Mouse (Mus musculus): Measurements from ENCODE around the gene Ubxn11. TPM values are rescaled to one million over a fixed set of nuclear protein-coding genes. Genes with fewer than 3 reads are reported as not detected.
"Not testable (repeated sequence)": the region's sequence is repeated elsewhere in the genome, so short reads cannot be mapped to it uniquely, and the experiment has no call there.

Gene Ubxn11
- polyA plus RNA-seq, 1 experiment, result 28.8 TPM

DNA sequence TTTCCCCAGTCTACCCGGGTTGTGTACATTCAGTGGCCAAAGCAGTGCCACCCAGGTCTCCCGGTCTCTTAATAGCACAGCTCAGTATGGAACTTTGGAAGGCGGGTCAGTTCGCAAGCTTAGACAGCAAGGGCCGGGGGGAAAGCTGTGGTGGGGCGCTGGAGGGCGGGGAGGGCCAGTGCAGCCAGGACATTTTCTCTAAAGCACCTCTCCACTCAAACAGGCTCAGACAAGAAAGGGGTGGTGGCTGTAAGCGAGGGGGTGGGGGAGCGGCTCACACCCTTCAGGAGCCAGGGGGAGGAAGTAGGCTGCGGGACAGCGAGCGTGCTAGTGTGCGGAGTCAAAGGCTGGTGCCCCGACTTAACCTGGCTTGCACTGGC is 26.6 kb downstream of the Ubxn11 start:
- DNase-seq, result no peak
- Histone ChIP-seq H3K4me3 (replicated peaks; ENCODE audit: extremely low read depth, low read depth, low read length) (peak overlapping the region; percentile 90), H3K4me1 (ENCODE audit: control insufficient read depth, insufficient read depth, low read length) (peaks cover 13% of the 10 kb centered on the region)
- TF ChIP-seq CTCF (IDR thresholded peaks at IDR 0.05; ENCODE audit: insufficient read depth, low read length) (no peak), POLR2A (IDR thresholded peaks at IDR 0.05; ENCODE audit: borderline replicate concordance, extremely low read depth, low read depth, low read length) (no peak; the same call in 1 of the 2 replicates)
- 0% methylated on average over 14 of the region's 14 CpGs for WGBS

GRCm38 (mm10) chr4:134129482-134129881 is 27.1 kb downstream of the Ubxn11 start:
- WGBS, result 11% methylated on average over 6 of the region's 6 CpGs
- Histone ChIP-seq H3K4me1 (ENCODE audit: control insufficient read depth, insufficient read depth, low read length) (peaks cover 8% of the 10 kb centered on the region), H3K4me3 (replicated peaks; ENCODE audit: extremely low read depth, low read depth, low read length) (peak overlapping the region; percentile 90)
- no peak for DNase-seq
- no peak for TF ChIP-seq CTCF (IDR thresholded peaks at IDR 0.05; ENCODE audit: insufficient read depth, low read length)
- peak; percentile 31; the same call in 1 of the 2 replicates for TF ChIP-seq POLR2A (IDR thresholded peaks at IDR 0.05; ENCODE audit: borderline replicate concordance, extremely low read depth, low read depth, low read length)

- no peak for DNase-seq
- no peak overlapping the region for H3K4me3 ChIP-seq (replicated peaks; ENCODE audit: extremely low read depth, low read depth, low read length)
- TF ChIP-seq POLR2A (IDR thresholded peaks at IDR 0.05; ENCODE audit: borderline replicate concordance, extremely low read depth, low read depth, low read length), result no peak
- TF ChIP-seq CTCF (IDR thresholded peaks at IDR 0.05; ENCODE audit: insufficient read depth, low read length), result no peak
- H3K4me1 ChIP-seq (ENCODE audit: control insufficient read depth, insufficient read depth, low read length), result peaks cover 7% of the 10 kb centered on the region
- 66% methylated on average over 3 of the region's 3 CpGs for WGBS
Measured at GRCm38 (mm10) chr4:134132117-134132516, 29.7 kb downstream of the Ubxn11 start.

DNA sequence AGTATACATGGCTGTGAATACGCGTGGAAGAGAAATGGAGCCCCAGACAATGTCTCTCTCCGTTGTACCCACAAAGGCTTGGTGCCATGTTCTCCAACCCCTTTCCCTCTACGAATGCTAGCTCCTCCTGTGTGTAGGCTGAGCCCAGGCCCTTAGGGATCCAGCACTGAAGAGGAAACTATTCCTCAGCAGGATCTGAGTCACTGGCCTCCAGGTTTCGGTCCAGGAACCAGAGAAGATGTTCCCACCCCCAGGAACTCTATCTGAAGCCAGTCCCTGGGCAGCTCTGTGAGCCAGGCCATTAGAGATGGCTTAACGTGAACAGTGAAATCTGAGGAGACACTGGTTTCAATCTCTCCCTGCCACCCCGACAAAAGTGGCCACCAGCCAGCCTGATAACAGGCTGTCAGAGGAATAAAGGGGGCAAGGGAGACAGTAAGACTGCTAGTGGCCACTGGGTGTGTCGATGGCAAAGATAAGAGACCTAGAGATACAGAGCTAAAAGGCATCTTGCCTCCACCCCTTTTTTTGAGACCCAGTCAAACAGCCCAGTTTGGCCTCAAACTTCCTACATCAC is 30.2 kb downstream of the Ubxn11 start:
- 66% methylated on average over 8 of the region's 8 CpGs for WGBS

DNA sequence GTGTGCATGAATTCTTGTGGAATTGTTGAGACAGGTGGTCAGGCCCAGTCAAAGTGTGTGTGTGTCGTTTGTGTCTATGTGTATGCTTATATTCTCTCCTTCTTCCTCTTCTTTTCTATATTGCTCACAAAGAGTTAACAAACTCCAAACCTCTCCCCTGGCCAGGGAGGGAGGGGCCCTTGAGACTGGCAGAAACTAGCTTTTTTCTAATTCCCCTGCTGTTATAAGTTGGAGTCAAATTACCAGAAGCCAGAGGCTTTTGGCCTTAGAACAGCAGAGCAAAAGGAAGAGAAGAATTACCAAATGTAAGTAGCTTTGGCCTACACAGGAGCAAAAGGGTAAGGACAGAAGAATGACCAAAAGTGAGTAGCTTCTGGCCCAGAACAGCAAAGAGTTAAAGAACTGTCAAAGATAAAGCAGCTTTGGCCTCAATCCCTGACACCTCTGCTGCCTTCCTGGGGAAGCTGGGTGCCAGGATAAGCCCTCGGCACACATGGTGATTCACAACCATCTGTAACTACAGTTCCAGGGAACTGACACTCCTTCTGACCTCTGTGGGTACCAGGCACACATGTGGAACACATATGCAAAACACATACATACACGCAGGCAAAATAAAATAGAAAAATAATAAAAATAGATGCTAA is 34.0 kb downstream of the Ubxn11 start:
- H3K4me1 ChIP-seq (ENCODE audit: control insufficient read depth, insufficient read depth, low read length), result no peaks in the 10 kb centered on the region
- 46% methylated on average over 3 of the region's 3 CpGs for WGBS
- no peak for TF ChIP-seq POLR2A (IDR thresholded peaks at IDR 0.05; ENCODE audit: borderline replicate concordance, extremely low read depth, low read depth, low read length)

More for the DNA sequence above, 30.2 kb downstream of the Ubxn11 start:
- Histone ChIP-seq H3K4me3 (replicated peaks; ENCODE audit: extremely low read depth, low read depth, low read length) (no peak overlapping the region), H3K4me1 (ENCODE audit: control insufficient read depth, insufficient read depth, low read length) (peaks cover 4% of the 10 kb centered on the region)
- no peak for DNase-seq
- TF ChIP-seq POLR2A (IDR thresholded peaks at IDR 0.05; ENCODE audit: borderline replicate concordance, extremely low read depth, low read depth, low read length) (no peak), CTCF (IDR thresholded peaks at IDR 0.05; ENCODE audit: insufficient read depth, low read length) (no peak)

DNA sequence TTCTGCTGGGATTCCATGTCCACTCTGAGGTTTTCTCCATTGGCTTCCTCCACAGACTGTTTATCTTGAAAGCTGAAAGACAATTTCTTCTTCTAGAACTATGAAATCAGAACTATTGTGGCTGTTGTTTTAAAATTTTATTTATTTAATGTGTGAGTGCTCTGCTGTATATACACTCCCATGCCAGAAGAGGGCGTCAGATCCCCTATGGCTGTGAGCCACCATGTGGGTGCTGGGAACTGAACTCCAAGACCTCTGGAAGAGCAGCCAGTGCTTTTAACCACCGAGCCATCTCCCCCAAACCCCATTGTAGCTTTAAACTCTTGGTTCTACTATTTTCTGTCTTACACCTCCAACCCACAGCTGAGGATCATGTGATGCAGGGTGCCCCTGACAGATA is 36.5 kb downstream of the Ubxn11 start:
- no peak for DNase-seq
- Histone ChIP-seq H3K4me1 (ENCODE audit: control insufficient read depth, insufficient read depth, low read length) (no peaks in the 10 kb centered on the region), H3K4me3 (replicated peaks; ENCODE audit: extremely low read depth, low read depth, low read length) (no peak overlapping the region)
- TF ChIP-seq POLR2A (IDR thresholded peaks at IDR 0.05; ENCODE audit: borderline replicate concordance, extremely low read depth, low read depth, low read length) (no peak), CTCF (IDR thresholded peaks at IDR 0.05; ENCODE audit: insufficient read depth, low read length) (no peak)
- WGBS, result 88% methylated on average over 2 of the region's 2 CpGs

More for the DNA sequence above, 34.0 kb downstream of the Ubxn11 start:
- H3K4me3 ChIP-seq (replicated peaks; ENCODE audit: extremely low read depth, low read depth, low read length), result no peak overlapping the region
- DNase-seq, result no peak

DNA sequence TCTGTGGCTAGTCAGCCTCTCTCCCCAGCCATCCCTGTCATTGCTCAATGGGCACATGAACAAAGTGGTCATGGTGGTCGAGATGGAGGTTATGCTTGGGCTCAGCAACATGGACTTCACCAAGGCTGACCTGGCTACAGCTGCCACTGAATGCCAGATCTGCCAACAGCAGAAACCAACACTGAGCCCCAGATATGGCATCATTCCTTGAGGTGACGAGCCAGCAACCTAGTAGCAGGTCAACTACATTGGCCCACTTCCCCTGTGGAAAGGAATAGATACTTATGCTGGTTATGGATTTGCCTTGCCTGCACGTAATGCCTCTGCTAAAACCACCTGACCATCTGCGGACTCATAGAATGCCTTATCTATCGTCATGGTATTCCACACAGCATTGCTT is 41.9 kb downstream of the Ubxn11 start:
- not testable (repeated sequence) for H3K4me1 ChIP-seq (ENCODE audit: control insufficient read depth, insufficient read depth, low read length); H3K4me3 ChIP-seq (replicated peaks; ENCODE audit: extremely low read depth, low read depth, low read length); DNase-seq
- 89% methylated on average over 5 of the region's 5 CpGs for WGBS

DNA sequence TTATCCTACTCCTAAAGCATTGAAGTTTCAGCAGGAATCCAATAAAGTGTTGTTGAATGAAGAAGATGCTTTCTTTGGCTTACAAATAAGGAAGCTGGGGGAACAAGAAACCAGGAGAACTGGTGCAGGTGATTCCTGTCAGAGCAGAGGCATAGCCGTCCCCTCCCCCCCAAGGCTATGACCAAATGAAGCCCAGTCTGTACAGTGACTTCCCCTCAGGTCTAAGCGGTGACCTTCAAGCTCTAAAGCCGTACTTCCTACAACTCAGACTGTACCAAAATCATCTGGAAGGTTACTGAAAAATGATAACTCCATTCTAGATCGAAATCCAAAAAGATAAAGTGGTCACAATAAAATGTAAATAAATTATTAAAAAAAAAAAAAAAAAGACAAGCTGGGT is 47.0 kb downstream of the Ubxn11 start:
- WGBS, result 90% methylated on average over 4 of the region's 4 CpGs
- no peak for DNase-seq
- TF ChIP-seq POLR2A (IDR thresholded peaks at IDR 0.05; ENCODE audit: borderline replicate concordance, extremely low read depth, low read depth, low read length), result no peak
- H3K4me3 ChIP-seq (replicated peaks; ENCODE audit: extremely low read depth, low read depth, low read length), result no peak overlapping the region
- no peaks in the 10 kb centered on the region for H3K4me1 ChIP-seq (ENCODE audit: control insufficient read depth, insufficient read depth, low read length)

DNA sequence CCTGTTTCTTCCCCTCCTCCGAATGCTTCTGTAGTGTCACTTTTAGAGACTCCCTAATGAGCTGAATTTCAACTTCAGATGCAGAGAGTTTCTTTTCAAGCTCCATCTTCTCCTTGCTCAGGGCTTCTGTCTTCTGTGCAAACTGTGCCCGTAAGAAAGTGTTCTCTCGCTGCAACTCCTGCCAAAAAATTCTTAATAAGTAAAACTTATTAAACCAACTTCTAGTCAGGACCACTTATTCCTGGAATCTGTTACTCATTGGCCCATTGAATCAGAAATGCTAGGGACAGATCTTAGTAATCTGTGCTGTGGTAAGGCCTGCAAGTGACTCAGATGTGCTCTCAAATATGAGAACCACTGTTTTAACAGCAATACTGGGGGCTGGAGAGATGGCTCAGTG is 49.7 kb downstream of the Ubxn11 start:
- DNase-seq, result no peak

GRCm38 (mm10) chr4:134153656-134154055 is 51.3 kb downstream of the Ubxn11 start:
- Histone ChIP-seq H3K4me3 (replicated peaks; ENCODE audit: extremely low read depth, low read depth, low read length) (no peak overlapping the region), H3K4me1 (ENCODE audit: control insufficient read depth, insufficient read depth, low read length) (peaks cover 3% of the 10 kb centered on the region)
- no peak for DNase-seq
- TF ChIP-seq POLR2A (IDR thresholded peaks at IDR 0.05; ENCODE audit: borderline replicate concordance, extremely low read depth, low read depth, low read length) (no peak), CTCF (IDR thresholded peaks at IDR 0.05; ENCODE audit: insufficient read depth, low read length) (no peak)
- 96% methylated on average over 3 of the region's 3 CpGs for WGBS

More for the DNA sequence above, 49.7 kb downstream of the Ubxn11 start:
- 79% methylated on average over 3 of the region's 3 CpGs for WGBS
- no peak overlapping the region for H3K4me3 ChIP-seq (replicated peaks; ENCODE audit: extremely low read depth, low read depth, low read length)
- no peaks in the 10 kb centered on the region for H3K4me1 ChIP-seq (ENCODE audit: control insufficient read depth, insufficient read depth, low read length)
- TF ChIP-seq CTCF (IDR thresholded peaks at IDR 0.05; ENCODE audit: insufficient read depth, low read length) (no peak), POLR2A (IDR thresholded peaks at IDR 0.05; ENCODE audit: borderline replicate concordance, extremely low read depth, low read depth, low read length) (no peak)
